Mouse (Mus musculus) testis, postnatal 10 days (tissue): ENCODE results near the gene Cdr2l.
A peak's percentile ranks its signal among the peaks of the same experiment; 100 is the strongest.

Experiments
- DNase-seq: peaks from one replicate; pipeline ENCODE4 v3.0.0; 2021; ENCODE audit warnings: low spot score

The Cdr2l gene

GRCm38 (mm10) chr11:115406858-115407401 is 25.2 kb downstream of the Cdr2l start:
- no peak for DNase-seq

DNA sequence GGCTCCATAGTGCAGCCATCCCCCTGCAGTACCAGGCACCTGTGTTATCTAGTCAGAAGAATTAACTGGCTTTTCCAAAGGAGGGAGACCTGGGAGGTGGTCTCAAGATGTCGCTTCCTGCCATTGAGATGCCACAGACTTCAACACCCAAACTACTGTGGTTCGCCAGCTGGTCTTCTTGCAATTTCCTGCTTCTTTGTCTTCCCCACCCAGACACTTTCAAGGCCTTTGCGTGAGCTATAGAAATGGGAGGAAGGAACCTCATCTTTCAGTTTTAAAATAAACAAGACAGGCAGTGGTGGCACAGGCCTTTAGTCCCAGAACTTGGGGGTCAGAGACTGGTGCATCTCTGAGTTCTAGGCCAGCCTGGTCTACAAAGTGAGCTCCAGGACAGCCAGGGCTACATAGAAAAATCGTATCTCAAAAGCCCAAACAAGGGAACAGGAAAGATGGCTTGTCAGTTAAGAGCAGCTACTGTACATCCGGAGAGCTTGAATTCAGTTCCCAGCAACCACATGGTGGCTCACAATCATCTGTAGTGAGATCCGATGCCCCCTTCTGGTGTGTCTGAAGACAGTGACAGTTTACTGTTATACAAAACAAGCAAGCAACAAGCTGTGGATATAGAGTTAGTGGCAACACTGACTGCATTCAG is 26.7 kb downstream of the Cdr2l start:
- DNase-seq = no peak

- no peak for DNase-seq
Measured at GRCm38 (mm10) chr11:115409556-115409955, 27.8 kb downstream of the Cdr2l start.

DNA sequence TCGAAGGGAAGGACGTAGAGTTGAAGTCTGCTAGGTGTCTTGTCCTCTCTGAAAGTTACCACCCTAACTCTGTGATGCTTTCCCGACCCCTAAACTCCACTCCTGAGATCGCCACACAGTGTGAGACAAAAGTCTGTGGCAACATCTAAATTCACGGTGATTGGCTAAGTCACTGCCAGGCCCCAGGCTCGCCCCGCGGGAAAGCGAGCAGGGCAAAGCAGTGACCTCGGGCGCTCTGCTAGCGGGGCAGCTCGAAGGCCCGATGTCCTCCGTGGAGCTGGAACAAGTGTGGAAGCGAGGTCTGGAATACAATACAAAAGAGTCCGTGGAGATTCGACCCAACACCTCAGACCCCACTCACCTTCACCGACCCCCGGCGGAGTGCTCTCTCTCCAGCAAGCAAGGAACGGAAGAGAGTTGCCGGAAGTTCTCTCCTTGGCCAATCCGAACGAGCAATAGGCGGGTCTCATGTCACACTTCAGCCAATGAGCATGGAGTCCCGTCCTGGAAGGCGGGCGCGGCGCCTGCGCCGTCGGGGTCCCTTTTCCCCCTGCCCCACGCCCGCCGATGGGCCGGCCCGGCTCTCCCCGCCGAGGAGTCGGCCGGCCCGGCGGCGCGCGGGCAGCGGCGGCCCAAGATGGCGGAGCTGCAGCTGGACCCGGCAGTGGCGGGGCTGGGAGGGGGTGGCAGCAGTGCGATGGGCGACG is 38.0 kb downstream of the Cdr2l start, which contains the start of the genes Atp5h and Kctd2:
Atp5h (minus strand) TSS at position 432 of the 707 bp plus-strand sequence.
Kctd2 (plus strand) TSS at position 598 of the 707 bp plus-strand sequence.
- peak; percentile 94 for DNase-seq

DNA sequence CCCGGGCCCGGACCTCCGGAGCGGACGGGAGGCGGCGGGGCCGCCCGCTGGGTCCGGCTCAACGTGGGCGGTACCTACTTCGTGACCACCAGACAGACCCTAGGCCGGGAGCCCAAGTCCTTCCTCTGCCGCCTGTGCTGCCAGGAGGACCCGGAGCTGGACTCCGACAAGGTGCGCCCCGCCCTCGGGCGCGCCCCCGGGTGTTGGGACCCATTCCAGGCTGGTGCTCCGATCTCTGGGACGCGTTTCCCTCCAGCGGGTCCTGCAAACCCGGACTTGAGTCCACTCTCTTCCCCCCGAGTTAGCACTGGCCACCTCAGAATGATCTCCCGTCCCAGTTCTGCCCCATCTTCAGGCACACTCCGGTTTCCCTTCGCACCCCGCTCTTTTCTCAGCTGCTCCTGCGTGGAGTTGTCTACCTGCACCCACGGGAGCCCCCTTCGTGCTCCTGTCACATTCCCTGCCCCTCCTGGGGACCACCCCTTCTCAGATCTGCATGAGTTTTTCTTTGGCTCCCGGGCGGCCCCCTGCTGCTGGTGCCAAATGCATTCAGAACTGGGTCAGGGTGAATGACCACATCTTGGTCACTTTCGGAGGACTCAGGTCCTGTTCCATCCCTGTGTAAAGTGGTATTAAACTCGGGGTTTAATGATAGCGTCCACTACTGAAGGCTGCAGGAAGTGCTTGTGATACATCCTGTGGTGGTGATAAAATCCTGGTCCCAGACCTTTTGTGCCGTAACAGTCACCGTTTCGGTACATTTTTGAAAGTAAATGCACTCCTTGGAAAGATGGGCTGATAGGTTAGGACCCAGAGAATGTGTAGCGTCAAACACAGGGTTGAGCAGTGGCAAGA is 38.8 kb downstream of the Cdr2l start:
- DNase-seq = peak; percentile 85

GRCm38 (mm10) chr11:115421328-115421727 is 39.6 kb downstream of the Cdr2l start:
- DNase-seq = no peak

GRCm38 (mm10) chr11:115421972-115422371 is 40.3 kb downstream of the Cdr2l start:
- DNase-seq = no peak

GRCm38 (mm10) chr11:115423091-115423490 is 41.4 kb downstream of the Cdr2l start:
- DNase-seq = no peak

- DNase-seq = no peak
Measured at GRCm38 (mm10) chr11:115424666-115425065, 43.0 kb downstream of the Cdr2l start.

GRCm38 (mm10) chr11:115425671-115426070 is 44.0 kb downstream of the Cdr2l start:
- no peak for DNase-seq

- peak; percentile 73 for DNase-seq
Measured at GRCm38 (mm10) chr11:115427482-115428331, 46.0 kb downstream of the Cdr2l start.

DNA sequence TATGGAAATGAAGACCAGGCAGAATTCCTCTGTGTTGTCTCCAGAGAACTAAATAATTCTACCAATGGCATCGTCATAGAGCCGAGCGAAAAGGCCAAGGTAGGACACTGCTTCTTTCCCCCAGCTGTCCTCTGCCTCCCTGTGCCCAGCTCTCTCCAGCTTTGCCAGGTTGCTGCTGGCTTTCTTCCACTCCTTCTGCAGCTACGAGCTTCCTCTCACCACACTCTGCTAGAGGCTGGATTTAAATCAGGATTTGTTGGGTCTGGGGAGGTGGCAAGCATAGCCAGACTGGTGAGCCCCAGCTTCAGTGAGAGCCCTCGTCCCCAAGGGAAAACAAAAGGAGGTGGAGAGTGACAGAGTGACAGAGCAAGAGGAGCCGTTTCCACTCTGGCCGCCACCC is 47.6 kb downstream of the Cdr2l start:
- no peak for DNase-seq

DNA sequence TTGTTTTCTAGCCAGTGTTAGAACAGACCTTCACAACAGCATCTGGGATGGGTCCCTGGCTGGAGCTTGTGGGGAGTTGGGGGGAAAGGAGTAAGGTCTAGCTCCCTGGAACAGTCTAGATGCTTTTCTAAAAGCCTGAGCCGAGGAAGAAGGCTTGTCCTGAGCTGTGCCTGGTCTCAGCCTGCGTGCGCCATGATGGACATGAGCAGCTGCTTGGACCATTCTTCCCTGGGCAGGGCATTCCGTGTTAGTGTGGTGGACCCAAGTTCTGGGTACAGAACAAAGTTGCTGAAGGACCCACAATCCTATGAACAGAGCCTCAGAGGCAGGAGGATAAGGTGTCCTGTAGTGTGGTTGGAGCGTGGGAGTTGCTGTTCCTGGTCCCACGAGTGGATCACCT is 48.8 kb downstream of the Cdr2l start:
- no peak for DNase-seq

GRCm38 (mm10) chr11:115432814-115433213 is 51.1 kb downstream of the Cdr2l start:
- DNase-seq = no peak

DNA sequence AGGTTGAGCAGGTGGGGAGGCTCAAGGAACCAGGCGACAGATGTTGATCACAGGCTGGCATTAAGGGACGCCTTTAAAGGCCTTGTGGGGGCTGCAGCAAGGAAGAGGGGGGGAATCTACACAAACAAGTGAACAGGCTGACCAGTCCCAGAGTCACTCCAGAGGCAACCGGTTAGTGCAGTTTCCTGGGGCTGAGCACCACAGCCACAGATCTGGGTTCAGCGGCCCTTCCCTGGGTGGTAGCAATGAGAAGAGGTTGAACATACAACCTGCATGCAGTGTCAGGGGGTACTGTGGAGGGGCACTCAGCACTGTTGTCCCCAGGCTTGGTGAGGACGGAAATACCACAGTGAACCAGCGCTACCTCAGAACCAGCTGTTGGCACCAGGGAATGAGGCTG is 51.6 kb downstream of the Cdr2l start:
- no peak for DNase-seq

DNA sequence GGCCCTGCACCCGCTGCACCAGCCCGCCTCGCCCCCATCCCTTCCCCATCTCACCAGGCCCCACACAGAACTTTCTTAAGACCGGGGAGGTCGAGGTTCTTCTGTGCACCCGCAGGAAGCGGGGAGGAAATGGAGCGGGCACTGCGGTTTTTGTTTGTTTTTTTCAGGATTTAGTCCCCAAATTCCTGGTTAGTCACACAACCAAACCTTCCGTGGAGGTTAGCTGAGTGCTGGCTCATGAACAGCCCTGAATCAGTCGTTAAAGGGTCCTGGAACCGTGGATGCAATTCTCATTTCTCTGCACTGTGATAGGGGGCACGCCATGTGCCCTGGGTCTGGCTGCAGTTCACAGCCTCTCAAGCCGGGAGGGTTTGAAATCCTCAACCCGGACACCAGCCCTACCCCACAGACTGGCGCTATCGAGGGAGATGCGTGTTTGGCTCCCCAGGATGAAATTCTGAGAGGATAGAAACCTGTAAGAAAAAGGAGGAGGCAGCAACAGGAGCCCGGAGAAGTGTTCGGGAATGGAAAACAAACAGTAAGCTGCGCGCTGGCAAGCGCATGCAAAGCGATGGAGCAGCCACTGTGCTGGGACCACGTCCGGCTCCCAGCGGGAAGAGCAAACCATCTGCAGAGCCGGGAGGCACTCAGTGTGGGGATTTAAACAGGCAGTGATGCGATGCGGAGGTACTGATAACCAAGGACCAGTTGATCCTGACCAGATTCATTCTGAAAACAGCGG is 54.1 kb downstream of the Cdr2l start:
- DNase-seq = no peak

GRCm38 (mm10) chr11:115437571-115438122 is 55.9 kb downstream of the Cdr2l start:
- DNase-seq = no peak

DNA sequence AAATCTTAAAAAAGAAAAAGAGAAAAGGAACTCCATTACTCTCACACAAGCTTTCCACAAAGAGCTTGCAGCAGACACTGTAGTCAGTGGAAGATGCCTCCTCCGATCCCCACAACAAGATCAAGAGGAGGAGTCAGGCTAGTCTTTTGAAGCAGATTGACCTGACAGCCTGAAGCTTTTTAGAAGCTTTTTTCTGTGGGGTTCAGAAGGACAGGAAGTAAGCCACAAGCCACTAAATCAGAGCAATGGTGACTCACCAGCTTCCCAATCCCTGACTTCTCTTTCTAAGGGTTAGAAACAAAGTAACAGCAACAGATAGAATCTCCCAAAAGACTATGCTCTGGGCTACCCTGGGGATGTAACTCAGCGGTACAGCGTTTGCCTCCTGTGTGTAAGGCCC is 57.6 kb downstream of the Cdr2l start:
- DNase-seq = no peak

DNA sequence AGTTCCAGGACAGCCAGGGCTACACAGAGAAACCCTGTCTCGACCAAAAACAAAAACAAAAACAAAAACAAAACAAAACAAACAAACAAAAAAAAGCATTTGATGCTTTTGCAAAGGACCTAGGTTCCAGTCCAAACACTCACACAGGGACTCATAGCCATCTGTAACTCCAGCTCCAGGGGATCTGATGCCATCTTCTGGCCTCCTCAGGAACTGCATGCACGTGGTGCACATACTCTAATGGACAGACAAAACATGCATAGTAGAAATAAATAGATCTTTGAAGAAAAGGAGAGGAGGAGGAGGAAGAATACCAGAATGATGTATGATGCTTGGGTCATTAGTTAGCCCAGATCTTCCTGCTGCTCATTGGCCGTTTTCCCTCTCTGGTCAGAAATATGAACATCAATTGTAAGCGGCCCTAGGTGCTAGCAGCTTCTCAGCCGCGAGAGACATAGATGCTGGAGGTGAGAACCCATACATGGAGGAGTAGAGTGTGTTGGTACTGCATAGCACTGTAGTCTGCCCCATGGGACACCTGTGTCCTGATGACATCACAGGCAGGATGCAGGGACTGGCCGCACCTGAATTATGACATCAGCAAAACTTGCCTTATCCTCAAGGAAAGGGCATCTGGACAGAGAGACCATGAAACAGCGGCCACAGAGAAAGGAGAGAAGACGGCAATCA is 58.3 kb downstream of the Cdr2l start, which contains the start of gene Trim80:
Trim80 (plus strand) TSS at position 640 of the 690 bp plus-strand sequence.
- no peak for DNase-seq

GRCm38 (mm10) chr11:115441417-115441816 is 59.7 kb downstream of the Cdr2l start:
- no peak for DNase-seq
